Mouse (Mus musculus) embryonic fibroblast, embryonic 13.5 days (primary cell): ENCODE results near the gene Zmynd19. TPM values are rescaled to one million over a fixed set of nuclear protein-coding genes. Genes with fewer than 3 reads are reported as not detected.

ENCODE experiments used
- H3K27ac ChIP-seq: 2 replicates; pipeline ENCODE4 v1.5.1; 2012; ENCODE audit warnings: low read length, control low read depth, inconsistent platforms; ENCODE audit not compliant: insufficient read depth
- H3K4me1 ChIP-seq: 2 replicates; pipeline ENCODE4 v1.6.1; 2011; ENCODE audit warnings: low read length; ENCODE audit not compliant: control insufficient read depth, insufficient read depth
- H3K4me3 ChIP-seq: 2 replicates; pipeline ENCODE4 v1.5.1; 2011; ENCODE audit warnings: mild to moderate bottlenecking, control low read depth, low read length; ENCODE audit not compliant: insufficient read depth
- CTCF ChIP-seq: IDR thresholded peaks from 2 replicates; pipeline ENCODE4 v1.5.1; 2011; ENCODE audit warnings: mild to moderate bottlenecking, control low read depth, low read length, moderate library complexity, borderline replicate concordance; ENCODE audit not compliant: insufficient read depth
- POLR2A ChIP-seq: IDR thresholded peaks from 2 replicates; pipeline ENCODE4 v1.6.1; 2011; ENCODE audit warnings: low read depth, mild to moderate bottlenecking, control low read depth, low read length, moderate library complexity
- polyA plus RNA-seq: library from polyadenylated mRNA; stranded (reverse); fragments of >200 nt; gene quantifications from 2 replicates; pipeline ENCODE4 v1.2.4, GENCODE M21; 2011; ENCODE audit warnings: low read depth; ENCODE audit not compliant: missing spikeins, insufficient read length

Gene Zmynd19
- polyA plus RNA-seq, 1 experiment: 28.7 TPM

DNA sequence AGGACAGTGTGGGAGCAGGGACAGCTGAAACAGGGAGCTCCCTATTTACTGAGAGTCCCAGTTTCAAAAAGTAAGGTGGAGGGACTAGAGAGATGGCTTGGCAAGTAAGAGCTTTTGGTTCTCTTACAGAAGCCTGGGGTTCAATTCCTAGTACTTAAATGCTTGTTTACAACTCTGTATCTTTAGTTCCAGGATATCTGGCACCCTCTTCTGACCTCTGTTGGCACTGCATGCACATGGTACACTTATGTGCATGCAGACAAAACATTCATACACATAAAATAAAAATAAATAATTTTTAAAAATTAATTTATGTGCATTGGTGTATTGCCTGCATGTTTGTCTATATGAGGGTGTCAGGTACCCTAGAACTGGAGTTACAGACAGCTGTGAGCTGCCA lies 58.7 kb downstream of the Zmynd19 start:
- Histone ChIP-seq H3K27ac (no peak overlapping the region), H3K4me1 (no peaks in the 10 kb centered on the region), H3K4me3 (no peak overlapping the region)
- TF ChIP-seq CTCF (no peak), POLR2A (no peak)

Other genes starting within 250 kb of the Zmynd19 start
- 1.3 and 1.4 TPM in 2 replicates for gene Cacna1b, start 186.6 kb upstream of the Zmynd19 start, polyA plus RNA-seq
- gene Ehmt1, start 30.2 kb upstream of the Zmynd19 start, polyA plus RNA-seq: 58.6 and 65.5 TPM in 2 replicates
- gene Arrdc1, start 14.5 kb upstream of the Zmynd19 start, polyA plus RNA-seq: 13.2 and 15.2 TPM in 2 replicates
- 12.5 and 14.8 TPM in 2 replicates for gene Dph7, start 12.6 kb downstream of the Zmynd19 start, polyA plus RNA-seq
- 39.1 and 46.0 TPM in 2 replicates for gene Mrpl41, start 25.3 kb downstream of the Zmynd19 start, polyA plus RNA-seq
- gene Pnpla7, start 26.2 kb downstream of the Zmynd19 start, polyA plus RNA-seq: 8.5 and 10.4 TPM in 2 replicates
- gene Nsmf, start 104.6 kb downstream of the Zmynd19 start, polyA plus RNA-seq: 46.7 and 47.8 TPM in 2 replicates
- gene Entpd8, start 130.5 kb downstream of the Zmynd19 start, polyA plus RNA-seq: not detected in 2 replicates
- gene Noxa1, start 145.4 kb downstream of the Zmynd19 start, polyA plus RNA-seq: not detected in 2 replicates
- 1.7 and 3.2 TPM in 2 replicates for gene Nrarp, start 231.0 kb downstream of the Zmynd19 start, polyA plus RNA-seq
- 17.5 and 21.8 TPM in 2 replicates for gene Tor4a, start 247.1 kb downstream of the Zmynd19 start, polyA plus RNA-seq